Mouse (Mus musculus) embryonic facial prominence, embryonic 15.5 days (tissue): ENCODE measurements around the gene Acap1. TPM values are rescaled to one million over a fixed set of nuclear protein-coding genes. Genes with fewer than 3 reads are reported as not detected.
"Not testable (repeated sequence)": the region's sequence is repeated elsewhere in the genome, so short reads cannot be mapped to it uniquely, and the experiment has no call there.

ENCODE experiments used
- ATAC-seq: fragments of 200-750 bp; cut with Nextera tagmentation; 2 replicates; pipeline ENCODE4 v1.8.0; 2017; ENCODE audit warnings: low read depth, moderate TSS enrichment; ENCODE audit not compliant: insufficient number of reproducible peaks, low FRiP score, low TSS enrichment
- H3K27ac ChIP-seq: fragments of 300-500 bp; sonication (generic); replicated peaks from 2 replicates; pipeline ENCODE4 v1.5.1; 2015; ENCODE audit warnings: mild to moderate bottlenecking, inconsistent platforms
- H3K27me3 ChIP-seq: fragments of 300-500 bp; sonication (generic); 2 replicates; pipeline ENCODE4 v1.6.1; 2015; ENCODE audit warnings: inconsistent platforms
- H3K36me3 ChIP-seq: fragments of 300-500 bp; sonication (generic); 2 replicates; pipeline ENCODE4 v1.6.1; 2015; ENCODE audit warnings: mild to moderate bottlenecking, inconsistent platforms
- H3K4me1 ChIP-seq: fragments of 300-500 bp; sonication (generic); 2 replicates; pipeline ENCODE4 v1.6.1; 2015; ENCODE audit warnings: inconsistent platforms
- H3K4me2 ChIP-seq: fragments of 300-500 bp; sonication (generic); replicated peaks from 2 replicates; pipeline ENCODE4 v1.6.1; 2015; ENCODE audit warnings: mild to moderate bottlenecking, inconsistent platforms
- H3K4me3 ChIP-seq: fragments of 300-500 bp; sonication (generic); replicated peaks from 2 replicates; pipeline ENCODE4 v1.5.1; 2015; ENCODE audit warnings: mild to moderate bottlenecking, inconsistent platforms
- H3K9ac ChIP-seq: fragments of 300-500 bp; sonication (generic); 2 replicates; pipeline ENCODE4 v1.6.1; 2015; ENCODE audit warnings: inconsistent platforms
- H3K9me3 ChIP-seq: fragments of 300-500 bp; sonication (generic); replicated peaks from 2 replicates; pipeline ENCODE4 v1.6.1; 2016; ENCODE audit warnings: inconsistent platforms
- WGBS: fragments of 180-500 bp; shearing (Covaris S2); methylation state at CpG from one replicate; pipeline ENCODE4 v1.1.7; 2015; 5-methylcytosine and 5-hydroxymethylcytosine counted together
- polyA plus RNA-seq: library from polyadenylated mRNA; unstranded; fragments of >200 nt; fragmentation: Nextera tagmentation; extraction: Ambion mirVana; gene quantifications from 2 replicates; pipeline ENCODE4 v1.2.1, GENCODE M21; 2015

The Acap1 gene
- polyA plus RNA-seq, 1 experiment from 2014 or later: 1.8 TPM

- no peaks in the 10 kb centered on the region for H3K9me3 ChIP-seq
- H3K4me1 ChIP-seq: peaks cover 26% of the 10 kb centered on the region
- peak overlapping the region; percentile 96 for H3K27ac ChIP-seq
- H3K27me3 ChIP-seq: no peaks in the 10 kb centered on the region
- no peak for ATAC-seq
- peaks cover 39% of the 10 kb centered on the region for H3K36me3 ChIP-seq
- WGBS: under 1% methylated on average over 54 of the region's 65 CpGs
- H3K9ac ChIP-seq: peak overlapping the region; percentile 98
- peak overlapping the region; percentile 82 for H3K4me2 ChIP-seq
- H3K4me3 ChIP-seq: peak overlapping the region; percentile 95
These were observed 25.1 kb upstream of the Acap1 start for GRCm38 (mm10) chr11:69920266-69921031.

- H3K9me3 ChIP-seq: no peaks in the 10 kb centered on the region
- H3K9ac ChIP-seq: peak overlapping the region; percentile 98
- H3K4me2 ChIP-seq: peak overlapping the region; percentile 82
- WGBS: under 1% methylated on average over 17 of the region's 17 CpGs
- H3K4me3 ChIP-seq: peak overlapping the region; percentile 95
- peaks cover 45% of the 10 kb centered on the region for H3K36me3 ChIP-seq
- ATAC-seq: no peak
- H3K27ac ChIP-seq: peak overlapping the region; percentile 96
- peaks cover 33% of the 10 kb centered on the region for H3K4me1 ChIP-seq
- no peaks in the 10 kb centered on the region for H3K27me3 ChIP-seq
These were observed 24.4 kb upstream of the Acap1 start for GRCm38 (mm10) chr11:69919661-69920265.

- Histone ChIP-seq H3K27me3 (no peaks in the 10 kb centered on the region), H3K9me3 (no peaks in the 10 kb centered on the region), H3K9ac (peak overlapping the region; percentile 18; the same call in 1 of the 2 replicates), H3K36me3 (peaks cover 45% of the 10 kb centered on the region), H3K4me1 (peaks cover 38% of the 10 kb centered on the region), H3K4me2 (peak overlapping the region; percentile 82), H3K27ac (peak overlapping the region; percentile 96), H3K4me3 (peak overlapping the region; percentile 95)
- WGBS: 76% methylated on average over 9 of the region's 9 CpGs
- ATAC-seq: no peak
These were observed 23.7 kb upstream of the Acap1 start for GRCm38 (mm10) chr11:69919053-69919452.

- no peak overlapping the region for H3K9ac ChIP-seq
- H3K4me2 ChIP-seq: no peak overlapping the region
- no peaks in the 10 kb centered on the region for H3K27me3 ChIP-seq
- peaks cover 43% of the 10 kb centered on the region for H3K4me1 ChIP-seq
- 0 out of 2 replicates have a peak overlapping the region, but pooled peaks have one; percentile 1 for H3K4me3 ChIP-seq
- H3K9me3 ChIP-seq: no peaks in the 10 kb centered on the region
- H3K27ac ChIP-seq: no peak overlapping the region
- WGBS: 82% methylated on average over 5 of the region's 5 CpGs
- ATAC-seq: no peak
- H3K36me3 ChIP-seq: peaks cover 47% of the 10 kb centered on the region
These were observed 22.8 kb upstream of the Acap1 start for GRCm38 (mm10) chr11:69918118-69918517.

- peaks cover 46% of the 10 kb centered on the region for H3K4me1 ChIP-seq
- peaks cover 54% of the 10 kb centered on the region for H3K36me3 ChIP-seq
These were observed 22.1 kb upstream of the Acap1 start for GRCm38 (mm10) chr11:69917379-69917948.

GRCm38 (mm10) chr11:69916652-69917378 is 21.5 kb upstream of the Acap1 start:
- H3K4me3 ChIP-seq, H3K9ac ChIP-seq, H3K4me2 ChIP-seq, H3K27ac ChIP-seq, H3K27me3 ChIP-seq, H3K9me3 ChIP-seq, ATAC-seq: not testable (repeated sequence)
- peaks cover 60% of the 10 kb centered on the region for H3K36me3 ChIP-seq
- peaks cover 46% of the 10 kb centered on the region for H3K4me1 ChIP-seq
- WGBS: 44% methylated on average over 7 of the region's 7 CpGs

More at GRCm38 (mm10) chr11:69917379-69917948, 22.1 kb upstream of the Acap1 start:
- Histone ChIP-seq H3K9ac (no peak overlapping the region), H3K9me3 (no peaks in the 10 kb centered on the region), H3K4me3 (no peak overlapping the region), H3K4me2 (no peak overlapping the region), H3K27me3 (no peaks in the 10 kb centered on the region), H3K27ac (no peak overlapping the region)
- WGBS: 79% methylated on average over 8 of the region's 8 CpGs
- no peak for ATAC-seq

GRCm38 (mm10) chr11:69915667-69916627 is 20.6 kb upstream of the Acap1 start:
- Histone ChIP-seq H3K4me1 (peaks cover 46% of the 10 kb centered on the region), H3K27me3 (no peaks in the 10 kb centered on the region), H3K4me2 (peak overlapping the region; percentile 89; the same call in 1 of the 2 replicates), H3K27ac (no peak overlapping the region), H3K9ac (no peak overlapping the region), H3K9me3 (no peaks in the 10 kb centered on the region), H3K4me3 (peak overlapping the region; percentile 75), H3K36me3 (peaks cover 69% of the 10 kb centered on the region)
- 62% methylated on average over 5 of the region's 5 CpGs for WGBS
- ATAC-seq: no peak

GRCm38 (mm10) chr11:69914917-69915430 is 19.6 kb upstream of the Acap1 start:
- Histone ChIP-seq H3K27me3 (no peaks in the 10 kb centered on the region), H3K36me3 (peaks cover 79% of the 10 kb centered on the region), H3K4me2 (peak overlapping the region; percentile 89), H3K27ac (0 out of 2 replicates have a peak overlapping the region, but pooled peaks have one; percentile 92), H3K4me3 (peak overlapping the region; percentile 75), H3K4me1 (peaks cover 46% of the 10 kb centered on the region), H3K9ac (peak overlapping the region; percentile 80; the same call in 1 of the 2 replicates), H3K9me3 (no peaks in the 10 kb centered on the region)
- no peak for ATAC-seq
- WGBS: 27% methylated on average over 9 of the region's 9 CpGs

- 3% methylated on average over 17 of the region's 17 CpGs for WGBS
- peaks cover 43% of the 10 kb centered on the region for H3K4me1 ChIP-seq
- H3K27ac ChIP-seq: peak overlapping the region; percentile 92
- peaks cover 85% of the 10 kb centered on the region for H3K36me3 ChIP-seq
- peak overlapping the region; percentile 75 for H3K4me3 ChIP-seq
- H3K9me3 ChIP-seq: no peaks in the 10 kb centered on the region
- H3K27me3 ChIP-seq: no peaks in the 10 kb centered on the region
- H3K9ac ChIP-seq: peak overlapping the region; percentile 80
- peak overlapping the region; percentile 89 for H3K4me2 ChIP-seq
- ATAC-seq: 0 out of 2 replicates have a peak, but pooled peaks have one; percentile 4
These were observed 19.0 kb upstream of the Acap1 start for GRCm38 (mm10) chr11:69914372-69914764.
